Mouse (Mus musculus): ENCODE measurements around the gene Rchy1. TPM values are rescaled to one million over a fixed set of nuclear protein-coding genes. Genes with fewer than 3 reads are reported as not detected.
"Not testable (repeated sequence)": the region's sequence is repeated elsewhere in the genome, so short reads cannot be mapped to it uniquely, and the experiment has no call there.

Gene Rchy1
- polyA plus RNA-seq, 1 experiment, result 57.7 TPM

DNA sequence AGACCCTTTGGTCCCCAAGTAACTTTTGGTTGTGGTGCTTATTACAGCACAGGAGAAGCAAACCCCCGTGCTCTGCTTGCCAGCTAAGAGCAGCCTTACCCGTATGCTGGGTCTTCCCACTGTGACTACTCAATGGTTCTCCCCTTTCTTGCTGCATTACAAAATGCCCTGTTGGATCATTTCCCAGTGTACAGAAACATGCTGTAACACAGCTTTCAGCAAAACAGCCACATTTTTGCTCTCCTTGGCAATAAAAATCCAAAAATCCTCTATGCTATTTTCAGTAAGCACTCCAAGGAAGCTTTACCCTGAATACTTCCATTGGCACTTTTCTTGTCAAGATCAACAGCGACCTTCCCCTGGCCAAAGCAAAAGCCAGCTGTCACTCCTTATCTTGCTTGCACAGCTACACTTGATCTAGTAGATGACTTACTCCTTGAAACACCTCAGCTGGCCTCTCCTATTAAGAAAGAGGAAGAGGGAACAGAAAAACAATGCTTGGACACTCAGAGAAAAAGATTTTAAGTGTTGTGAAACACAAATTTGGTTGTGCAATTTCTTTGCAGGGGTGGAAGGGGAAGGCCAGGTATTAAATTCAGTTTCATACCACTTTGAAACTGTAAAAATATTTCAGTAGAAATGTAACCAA is 2.1 kb downstream of the Rchy1 start:
- DNase-seq (ENCODE audit: low spot score), result no peak

DNA sequence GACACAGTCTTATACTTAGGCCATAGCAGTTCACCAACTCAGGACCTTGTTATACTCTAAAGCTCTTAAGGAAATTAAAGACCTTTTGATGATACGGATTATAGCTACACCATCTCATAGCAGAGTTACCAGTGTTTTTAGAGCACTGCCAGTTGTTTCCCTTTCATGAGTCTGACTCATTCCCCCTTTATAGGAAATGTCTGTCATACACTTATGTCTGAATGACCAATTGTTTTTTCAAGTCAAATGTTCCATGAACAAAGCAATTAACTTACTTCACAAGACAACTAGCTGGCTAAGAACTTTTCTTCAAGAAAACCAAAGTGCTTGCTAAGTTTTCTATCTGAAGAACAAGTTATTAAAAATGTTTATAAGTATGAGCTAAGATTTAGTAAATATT is 2.9 kb downstream of the Rchy1 start:
- DNase-seq (ENCODE audit: low spot score), result no peak

DNA sequence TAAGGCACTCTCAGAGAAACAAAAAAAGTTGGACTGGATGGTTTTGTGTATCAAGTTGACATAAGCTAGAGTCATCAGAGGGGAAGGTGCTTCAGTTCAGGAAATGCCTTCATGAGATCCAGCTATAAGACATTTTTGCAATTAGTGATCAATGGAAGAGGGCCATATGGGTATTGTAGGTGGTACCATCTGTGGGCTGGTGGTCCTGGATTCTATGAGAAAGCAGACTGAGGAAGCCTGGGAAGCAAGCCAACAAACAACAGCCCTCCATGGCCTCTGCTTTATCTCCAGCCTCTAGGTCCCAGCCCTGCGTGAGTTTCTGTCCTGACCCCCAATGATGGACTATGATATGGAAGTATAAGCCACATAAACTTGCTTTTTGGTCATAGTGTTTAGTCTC is 3.8 kb downstream of the Rchy1 start:
- no peak for DNase-seq (ENCODE audit: low spot score)

DNA sequence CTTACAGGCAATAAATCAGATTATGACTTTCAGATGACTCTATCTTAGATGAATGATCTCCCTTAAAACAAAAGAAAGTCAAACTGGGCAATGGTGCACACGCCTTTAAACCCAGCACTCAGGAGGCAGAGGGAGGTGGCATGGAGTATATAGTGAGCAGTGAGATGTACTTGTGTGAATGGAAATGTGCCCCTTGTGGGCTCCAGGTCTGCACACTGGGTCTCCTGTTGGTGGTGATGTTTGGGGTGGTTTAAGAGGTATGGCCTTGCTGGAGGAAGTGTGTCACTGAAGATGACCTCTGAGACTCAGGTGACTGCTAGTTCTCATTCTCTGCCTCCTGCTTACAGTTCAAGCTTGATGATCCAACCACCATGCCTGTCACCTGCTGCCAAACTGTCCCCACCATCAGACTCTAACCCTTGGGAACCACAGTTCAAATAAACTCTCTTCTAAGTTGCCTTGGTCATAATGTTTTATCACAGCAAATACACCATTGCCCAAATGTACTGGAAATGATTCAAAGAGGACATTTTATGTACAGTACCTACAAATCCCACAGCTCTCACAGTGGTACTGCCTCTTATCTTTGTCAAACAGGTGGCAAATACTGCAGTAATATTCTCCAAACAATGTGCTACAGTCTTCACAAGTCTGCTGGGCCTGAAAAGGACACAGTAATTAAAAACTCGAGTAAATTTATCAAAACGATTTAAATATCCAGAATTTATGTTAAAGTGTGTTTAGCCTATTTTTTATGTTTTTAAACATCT is 5.7 kb downstream of the Rchy1 start:
- no peak for DNase-seq (ENCODE audit: low spot score)

DNA sequence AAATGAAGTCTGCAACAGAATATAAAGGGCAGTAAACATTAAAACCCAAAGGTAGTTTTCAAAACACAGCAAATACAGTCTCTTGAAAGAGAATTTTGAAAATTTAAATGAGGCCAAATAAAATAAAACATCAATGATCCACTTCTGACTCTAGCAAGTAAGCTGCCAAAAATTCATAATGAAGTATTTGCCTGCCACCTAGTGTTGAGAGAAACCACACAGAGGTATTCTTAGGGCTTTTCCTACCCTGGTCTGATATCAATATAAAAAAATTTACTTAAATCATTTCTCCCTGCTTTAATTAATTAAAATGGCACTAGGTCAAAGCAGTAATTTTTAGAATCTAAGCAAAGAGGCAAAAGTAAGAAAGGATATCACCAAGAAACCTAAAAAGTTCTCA is 11.5 kb downstream of the Rchy1 start:
- DNase-seq (ENCODE audit: low spot score), result no peak

DNA sequence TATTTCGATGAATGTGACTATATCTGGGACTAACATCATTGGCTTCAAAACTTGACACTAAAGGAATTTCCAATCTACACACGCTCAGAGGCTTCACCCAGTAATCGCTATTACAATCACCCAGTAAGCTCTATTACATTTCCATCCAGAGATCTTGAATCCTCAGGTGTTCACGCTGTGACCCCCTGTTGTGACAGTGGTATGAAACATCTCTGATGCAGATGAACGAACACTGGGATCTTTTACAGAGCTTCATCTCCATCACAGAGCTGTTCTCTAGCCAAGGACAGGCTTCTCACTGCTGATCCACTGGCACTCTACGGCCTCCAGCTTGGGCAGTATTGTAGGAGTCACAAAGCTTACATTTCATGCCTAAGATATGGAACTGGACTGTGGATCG is 13.4 kb downstream of the Rchy1 start:
- DNase-seq (ENCODE audit: low spot score), result no peak

DNA sequence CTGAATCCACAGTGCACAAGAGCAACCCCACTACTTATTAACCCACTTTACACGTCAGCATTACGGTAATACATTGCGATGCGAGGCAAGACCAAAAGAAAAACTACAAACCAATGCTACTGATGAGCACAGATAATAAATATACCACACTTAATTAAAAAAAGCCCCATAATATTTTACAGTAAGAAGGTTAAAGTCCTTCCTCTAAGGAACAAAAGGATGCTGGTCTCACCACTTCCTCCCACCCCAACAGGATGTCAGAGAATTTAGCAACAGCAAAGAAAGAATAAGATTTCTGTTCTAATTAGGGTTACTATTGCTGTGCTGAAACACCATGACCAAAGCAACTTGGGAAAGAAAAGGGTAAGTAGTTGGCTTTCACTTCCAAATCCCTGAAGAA is 15.9 kb downstream of the Rchy1 start:
- DNase-seq (ENCODE audit: low spot score), result no peak

DNA sequence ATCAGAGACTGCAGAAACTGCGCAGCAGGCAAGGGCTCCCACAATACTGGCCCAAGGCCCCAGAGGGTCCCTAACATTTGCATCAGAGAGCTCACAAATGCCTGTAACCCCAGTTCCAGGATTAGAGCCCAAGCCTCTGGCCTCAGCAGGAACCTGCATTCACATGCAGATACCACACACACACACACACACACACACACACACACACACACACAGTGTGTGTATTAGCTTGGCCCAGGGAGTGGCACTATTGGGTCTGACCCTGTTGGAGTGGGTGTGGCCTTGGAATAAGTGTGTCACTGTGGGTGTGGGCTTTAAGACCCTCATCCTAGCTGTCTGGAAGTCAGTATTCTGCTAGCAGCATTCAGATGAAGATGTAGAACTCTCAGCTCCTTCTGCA is 17.3 kb downstream of the Rchy1 start:
- not testable (repeated sequence) for DNase-seq (ENCODE audit: low spot score)

DNA sequence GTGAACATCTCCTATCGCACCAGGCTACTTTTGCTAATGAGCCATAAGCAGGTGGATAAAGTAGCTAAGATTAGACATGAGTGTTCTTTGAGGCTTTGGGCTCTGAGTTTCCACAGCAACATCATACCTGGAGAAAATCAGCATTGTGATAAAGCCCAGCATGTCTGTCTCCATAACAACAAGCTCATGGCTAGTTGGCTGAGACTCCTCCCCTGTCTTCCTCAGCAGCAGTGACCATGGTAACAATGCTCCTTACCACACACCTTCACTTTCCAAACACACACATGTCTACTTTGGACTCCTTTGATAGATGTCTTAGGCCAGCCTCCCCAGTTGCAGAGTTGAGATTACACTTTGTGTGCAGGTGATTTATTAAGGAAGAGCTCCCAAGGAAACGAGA is 49.6 kb downstream of the Rchy1 start:
- DNase-seq (ENCODE audit: low spot score), result no peak

DNA sequence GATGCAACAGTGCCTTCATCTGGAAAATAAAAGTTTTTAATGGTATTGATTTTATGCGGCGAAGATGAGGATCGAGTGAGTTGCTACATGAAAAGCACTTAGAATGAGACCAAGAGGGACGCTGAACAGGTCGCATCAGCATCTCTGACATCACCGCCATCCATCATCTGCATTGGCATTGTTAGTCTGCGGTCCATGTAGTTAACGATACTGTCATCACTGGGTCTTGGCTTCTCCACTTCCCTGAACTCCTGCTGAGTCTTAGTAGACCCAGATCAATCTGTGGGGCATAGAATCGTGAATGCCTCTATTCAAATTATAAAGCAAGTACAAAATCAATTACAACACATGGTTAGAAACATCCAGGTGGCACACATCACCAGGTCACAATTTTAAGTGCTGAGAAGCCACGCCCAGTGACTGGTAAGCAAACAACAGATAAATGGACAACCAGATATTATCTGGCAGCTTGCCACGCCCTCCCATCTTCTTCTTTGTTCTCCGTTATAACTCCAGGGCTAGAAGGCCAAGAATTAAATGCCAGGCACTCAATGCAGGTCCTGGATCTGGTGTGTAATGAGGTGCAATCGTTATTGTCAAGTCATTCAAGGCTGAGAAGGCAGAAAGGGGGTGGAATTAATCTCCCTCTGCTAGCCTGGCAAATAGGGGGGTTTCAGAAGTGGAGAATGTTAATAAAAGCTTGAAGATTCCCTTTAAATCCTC is 51.3 kb downstream of the Rchy1 start:
- DNase-seq (ENCODE audit: low spot score), result no peak

DNA sequence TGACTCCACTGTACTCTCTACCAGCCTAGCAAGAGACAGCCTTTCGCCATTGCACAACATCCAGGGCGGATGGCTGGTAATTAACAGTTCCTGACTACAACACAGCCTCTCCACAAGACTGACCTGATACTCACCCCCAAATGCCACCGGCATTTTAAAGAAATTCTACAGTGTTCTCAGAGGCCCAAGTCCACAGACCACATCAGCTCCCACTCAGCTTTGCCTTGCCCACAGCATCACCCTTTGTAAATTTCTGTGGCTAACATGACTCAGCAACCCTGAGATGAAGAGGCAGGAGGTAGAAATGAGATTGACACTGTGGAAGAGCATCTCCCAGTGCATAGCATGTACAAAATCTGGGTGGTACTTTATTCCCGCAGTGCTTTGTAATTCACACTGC is 52.3 kb downstream of the Rchy1 start:
- no peak for DNase-seq (ENCODE audit: low spot score)

DNA sequence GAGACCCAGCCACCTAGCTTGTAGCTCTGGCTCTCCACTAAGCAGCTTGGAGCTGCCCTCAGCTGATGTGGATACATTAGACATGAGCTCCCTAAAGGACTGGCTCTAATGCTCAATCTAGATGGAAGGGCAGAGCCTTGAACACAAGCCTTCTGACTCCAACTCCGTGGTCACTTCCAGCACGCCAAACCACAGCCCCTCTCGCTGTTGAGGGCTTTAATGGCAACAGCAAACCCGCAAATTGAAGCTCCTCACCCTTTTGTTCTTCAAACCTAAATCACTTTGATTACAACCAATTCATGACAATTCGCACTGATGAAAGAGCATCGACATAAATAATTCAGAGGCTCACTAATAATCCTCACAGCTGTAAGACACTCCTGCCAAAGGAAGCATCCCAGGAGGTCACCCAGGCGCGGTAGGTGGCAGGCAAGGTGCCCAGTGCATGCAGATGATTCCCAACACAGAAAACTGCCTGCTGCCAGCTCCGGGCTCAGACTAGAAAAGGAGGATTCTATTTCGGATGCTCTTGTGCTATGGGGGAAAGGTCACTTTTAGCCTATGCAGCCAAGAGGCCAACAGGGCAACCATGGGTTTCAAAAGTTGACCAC is 53.8 kb downstream of the Rchy1 start:
- DNase-seq (ENCODE audit: low spot score), result no peak

Other genes starting within 250 kb of the Rchy1 start
- not detected in 2 replicates for gene Odaph, start 24.4 kb upstream of the Rchy1 start, polyA plus RNA-seq (2012; rRNA removed)
- 4.0 and 5.7 TPM in 2 replicates for gene Cdkl2, start 80.8 kb upstream of the Rchy1 start, polyA plus RNA-seq (2012; rRNA removed)
- gene G3bp2, start 120.7 kb upstream of the Rchy1 start, polyA plus RNA-seq (2012; rRNA removed), result 68.4 and 76.6 TPM in 2 replicates
- gene Uso1, start 174.9 kb upstream of the Rchy1 start, polyA plus RNA-seq (2012; rRNA removed), result 49.4 and 53.4 TPM in 2 replicates